Mouse (Mus musculus): ENCODE data around the gene Alpl. TPM values are rescaled to one million over a fixed set of nuclear protein-coding genes. Genes with fewer than 3 reads are reported as not detected.

The Alpl gene
- polyA plus RNA-seq, 1 experiment from 2014 or later = 43.5 TPM

DNA sequence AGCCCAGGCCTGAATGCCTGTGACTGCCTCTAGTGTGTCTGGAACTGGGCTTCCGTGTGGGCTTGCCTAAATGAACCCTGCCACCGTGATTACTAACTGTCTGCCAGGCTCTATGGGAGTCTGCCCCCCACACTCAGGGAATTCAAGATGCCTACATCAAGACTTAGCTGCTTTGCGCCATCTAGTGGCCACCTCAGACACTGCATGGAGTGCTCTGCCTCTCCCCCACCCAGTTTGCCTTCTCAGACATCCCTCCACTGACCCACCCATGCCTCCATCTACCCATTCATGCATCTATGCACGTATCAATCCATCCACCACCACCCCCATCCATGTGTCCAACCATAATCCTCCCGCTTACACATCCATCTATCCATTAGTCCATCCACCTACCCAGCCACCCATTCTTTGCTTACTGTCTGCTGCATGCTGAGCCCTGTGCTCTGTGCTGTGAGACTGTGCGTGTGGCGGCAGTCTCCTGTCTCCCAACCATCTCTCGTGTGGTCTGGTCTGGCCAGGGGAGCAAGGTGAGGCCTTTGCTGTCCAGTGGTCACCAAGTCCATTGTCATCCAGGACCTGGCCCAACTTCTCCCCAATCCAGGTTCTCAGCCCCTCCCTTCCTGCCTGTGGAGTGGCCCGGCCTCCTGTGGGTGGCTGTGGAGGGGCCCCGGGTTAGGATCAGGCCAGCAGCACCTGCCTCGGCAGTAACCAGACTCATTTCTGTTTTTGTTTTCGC, 73.3 kb downstream of the Alpl start:
- Histone ChIP-seq H3K27ac (no peak overlapping the region), H3K4me2 (no peak overlapping the region), H3K9ac (no peak overlapping the region), H3K9me3 (no peaks in the 10 kb centered on the region), H3K4me1 (peaks cover 41% of the 10 kb centered on the region), H3K27me3 (peaks cover 30% of the 10 kb centered on the region), H3K36me3 (no peaks in the 10 kb centered on the region; the same call in 1 of the 2 replicates), H3K4me3 (no peak overlapping the region)
- no peak for ATAC-seq (ENCODE audit: insufficient number of reproducible peaks, low FRiP score, low TSS enrichment, low read depth)
- WGBS = 22% methylated on average over 12 of the region's 12 CpGs

GRCm38 (mm10) chr4:137722230-137722629, 74.0 kb downstream of the Alpl start:
- H3K27me3 ChIP-seq = peaks cover 26% of the 10 kb centered on the region

DNA sequence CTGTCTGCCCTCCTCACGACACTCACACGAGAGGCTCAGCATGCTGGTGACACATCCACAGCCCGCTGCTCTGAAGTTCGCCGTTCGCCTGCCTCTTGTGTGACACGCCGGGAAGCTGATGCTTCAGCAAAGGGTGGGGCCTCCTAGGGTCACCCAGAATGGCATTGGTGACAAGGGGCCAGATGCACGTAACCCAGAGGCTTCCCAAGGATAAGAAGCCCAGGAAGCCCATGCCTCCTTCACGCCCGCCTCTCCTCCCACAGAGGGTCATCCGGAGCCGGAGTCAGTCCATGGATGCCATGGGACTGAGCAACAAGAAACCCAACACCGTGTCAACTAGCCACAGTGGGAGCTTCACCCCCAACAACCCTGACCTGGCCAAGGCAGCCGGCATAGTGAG, 74.6 kb downstream of the Alpl start:
- no peak overlapping the region for H3K4me2 ChIP-seq
- H3K4me3 ChIP-seq = no peak overlapping the region
- no peak for ATAC-seq (ENCODE audit: insufficient number of reproducible peaks, low FRiP score, low TSS enrichment, low read depth)
- 86% methylated on average over 15 of the region's 15 CpGs for WGBS
- no peak overlapping the region for H3K9ac ChIP-seq
- H3K4me1 ChIP-seq = peaks cover 41% of the 10 kb centered on the region
- H3K27me3 ChIP-seq = peaks cover 24% of the 10 kb centered on the region
- no peak overlapping the region for H3K27ac ChIP-seq
- H3K9me3 ChIP-seq = no peaks in the 10 kb centered on the region
- H3K36me3 ChIP-seq = no peaks in the 10 kb centered on the region; the same call in 1 of the 2 replicates

More at GRCm38 (mm10) chr4:137722230-137722629, 74.0 kb downstream of the Alpl start:
- no peak overlapping the region for H3K9ac ChIP-seq
- no peak for ATAC-seq (ENCODE audit: insufficient number of reproducible peaks, low FRiP score, low TSS enrichment, low read depth)
- H3K27ac ChIP-seq = no peak overlapping the region
- H3K4me3 ChIP-seq = no peak overlapping the region
- H3K4me2 ChIP-seq = no peak overlapping the region
- H3K36me3 ChIP-seq = no peaks in the 10 kb centered on the region; the same call in 1 of the 2 replicates
- H3K9me3 ChIP-seq = no peaks in the 10 kb centered on the region
- H3K4me1 ChIP-seq = peaks cover 38% of the 10 kb centered on the region
- 85% methylated on average over 3 of the region's 3 CpGs for WGBS

- Histone ChIP-seq H3K4me2 (no peak overlapping the region), H3K36me3 (no peaks in the 10 kb centered on the region; the same call in 1 of the 2 replicates), H3K27me3 (peaks cover 21% of the 10 kb centered on the region), H3K4me1 (peaks cover 39% of the 10 kb centered on the region), H3K27ac (no peak overlapping the region), H3K9me3 (no peaks in the 10 kb centered on the region), H3K9ac (no peak overlapping the region), H3K4me3 (no peak overlapping the region)
- WGBS = 28% methylated on average over 15 of the region's 15 CpGs
- no peak for ATAC-seq (ENCODE audit: insufficient number of reproducible peaks, low FRiP score, low TSS enrichment, low read depth)
These were observed 76.7 kb downstream of the Alpl start for GRCm38 (mm10) chr4:137719378-137720077.

DNA sequence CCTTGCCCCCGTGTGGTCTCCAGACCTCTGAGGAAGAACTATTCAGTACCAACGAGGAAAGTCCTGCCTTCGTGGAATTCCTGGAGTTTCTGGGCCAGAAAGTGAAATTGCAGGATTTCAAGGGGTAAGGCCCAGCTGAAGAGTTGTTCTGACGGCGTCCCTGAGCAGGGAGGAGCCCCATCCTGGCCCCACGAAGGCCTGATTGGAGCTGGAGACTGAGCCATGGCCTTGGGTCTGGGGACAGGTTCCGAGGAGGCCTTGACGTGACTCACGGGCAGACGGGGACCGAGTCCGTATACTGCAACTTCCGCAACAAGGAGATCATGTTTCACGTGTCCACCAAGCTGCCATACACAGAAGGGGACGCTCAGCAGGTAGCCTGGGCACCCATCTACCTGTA, 78.5 kb downstream of the Alpl start:
- Histone ChIP-seq H3K4me3 (no peak overlapping the region), H3K9ac (no peak overlapping the region), H3K4me1 (peaks cover 25% of the 10 kb centered on the region), H3K27me3 (0 out of 2 replicates have a peak, but pooled peaks cover 3% of the 10 kb centered on the region), H3K4me2 (no peak overlapping the region), H3K27ac (no peak overlapping the region), H3K36me3 (no peaks in the 10 kb centered on the region; the same call in 1 of the 2 replicates), H3K9me3 (no peaks in the 10 kb centered on the region)
- no peak for ATAC-seq (ENCODE audit: insufficient number of reproducible peaks, low FRiP score, low TSS enrichment, low read depth)
- 66% methylated on average over 15 of the region's 15 CpGs for WGBS

DNA sequence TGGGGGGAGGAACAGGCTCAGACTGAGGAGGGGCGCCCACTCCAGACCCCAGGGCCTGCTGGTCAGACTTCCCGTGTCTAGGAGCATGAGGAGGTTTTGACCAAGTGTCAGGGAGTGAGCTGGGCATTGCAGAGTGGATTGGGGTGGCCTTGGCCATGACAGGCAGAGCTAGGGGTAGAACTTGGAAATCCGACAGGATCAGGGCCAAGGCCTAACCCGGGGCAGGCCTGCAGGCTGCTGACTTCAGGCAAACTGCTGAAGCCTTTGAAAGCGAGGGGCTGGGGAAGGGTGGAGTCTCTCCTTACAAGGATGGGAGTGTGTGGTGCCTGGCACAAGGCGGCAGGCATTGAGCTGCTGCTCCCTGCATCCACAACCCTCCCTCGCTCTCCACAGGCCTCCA, 79.2 kb downstream of the Alpl start:
- Histone ChIP-seq H3K27ac (no peak overlapping the region), H3K9me3 (no peaks in the 10 kb centered on the region), H3K27me3 (0 out of 2 replicates have a peak, but pooled peaks cover 3% of the 10 kb centered on the region), H3K4me2 (no peak overlapping the region), H3K36me3 (no peaks in the 10 kb centered on the region; the same call in 1 of the 2 replicates), H3K9ac (no peak overlapping the region), H3K4me1 (peaks cover 25% of the 10 kb centered on the region), H3K4me3 (no peak overlapping the region)
- no peak for ATAC-seq (ENCODE audit: insufficient number of reproducible peaks, low FRiP score, low TSS enrichment, low read depth)
- 62% methylated on average over 7 of the region's 7 CpGs for WGBS

DNA sequence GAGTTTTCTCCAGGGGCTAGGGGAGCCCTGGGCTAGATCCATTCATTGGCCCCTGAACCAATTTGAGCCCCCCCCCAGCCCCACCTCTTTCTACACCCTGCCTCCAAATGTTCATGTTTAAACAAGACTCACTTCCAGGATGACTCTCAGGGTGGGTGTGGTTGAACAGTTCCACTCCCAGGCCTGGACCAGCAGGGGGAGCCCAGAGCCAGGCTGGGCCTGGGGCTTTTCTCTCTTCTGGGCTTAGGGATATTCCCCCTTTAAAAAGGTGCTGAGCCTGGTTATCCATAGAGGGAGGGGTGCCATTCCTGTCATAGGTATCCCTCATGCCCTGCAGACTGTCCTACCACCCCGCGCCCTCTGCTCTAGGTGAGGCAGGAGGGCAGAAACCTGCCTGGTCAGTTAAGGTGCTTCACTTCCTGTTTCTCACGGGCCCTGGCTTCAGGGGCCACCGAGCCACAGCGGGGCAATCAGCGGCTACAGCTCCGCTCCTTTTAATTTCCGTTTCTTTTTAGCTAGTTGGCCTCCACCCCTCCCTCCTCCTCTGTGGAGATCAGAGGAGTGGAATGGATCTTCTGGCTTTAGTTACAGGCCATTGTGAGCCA, 82.1 kb downstream of the Alpl start:
- Histone ChIP-seq H3K9ac (no peak overlapping the region), H3K4me3 (no peak overlapping the region), H3K4me1 (peaks cover 17% of the 10 kb centered on the region), H3K27ac (no peak overlapping the region), H3K4me2 (no peak overlapping the region), H3K9me3 (no peaks in the 10 kb centered on the region), H3K27me3 (no peaks in the 10 kb centered on the region), H3K36me3 (no peaks in the 10 kb centered on the region)
- no peak for ATAC-seq (ENCODE audit: insufficient number of reproducible peaks, low FRiP score, low TSS enrichment, low read depth)
- WGBS = 28% methylated on average over 8 of the region's 8 CpGs

GRCm38 (mm10) chr4:137712963-137713362, 83.2 kb downstream of the Alpl start:
- Histone ChIP-seq H3K36me3 (no peaks in the 10 kb centered on the region), H3K4me3 (no peak overlapping the region), H3K27ac (no peak overlapping the region), H3K9ac (no peak overlapping the region), H3K4me1 (peaks cover 19% of the 10 kb centered on the region; the same call in 1 of the 2 replicates), H3K9me3 (no peaks in the 10 kb centered on the region), H3K4me2 (no peak overlapping the region), H3K27me3 (0 out of 2 replicates have a peak, but pooled peaks cover 4% of the 10 kb centered on the region)
- no peak for ATAC-seq (ENCODE audit: insufficient number of reproducible peaks, low FRiP score, low TSS enrichment, low read depth)
- 84% methylated on average over 13 of the region's 13 CpGs for WGBS

DNA sequence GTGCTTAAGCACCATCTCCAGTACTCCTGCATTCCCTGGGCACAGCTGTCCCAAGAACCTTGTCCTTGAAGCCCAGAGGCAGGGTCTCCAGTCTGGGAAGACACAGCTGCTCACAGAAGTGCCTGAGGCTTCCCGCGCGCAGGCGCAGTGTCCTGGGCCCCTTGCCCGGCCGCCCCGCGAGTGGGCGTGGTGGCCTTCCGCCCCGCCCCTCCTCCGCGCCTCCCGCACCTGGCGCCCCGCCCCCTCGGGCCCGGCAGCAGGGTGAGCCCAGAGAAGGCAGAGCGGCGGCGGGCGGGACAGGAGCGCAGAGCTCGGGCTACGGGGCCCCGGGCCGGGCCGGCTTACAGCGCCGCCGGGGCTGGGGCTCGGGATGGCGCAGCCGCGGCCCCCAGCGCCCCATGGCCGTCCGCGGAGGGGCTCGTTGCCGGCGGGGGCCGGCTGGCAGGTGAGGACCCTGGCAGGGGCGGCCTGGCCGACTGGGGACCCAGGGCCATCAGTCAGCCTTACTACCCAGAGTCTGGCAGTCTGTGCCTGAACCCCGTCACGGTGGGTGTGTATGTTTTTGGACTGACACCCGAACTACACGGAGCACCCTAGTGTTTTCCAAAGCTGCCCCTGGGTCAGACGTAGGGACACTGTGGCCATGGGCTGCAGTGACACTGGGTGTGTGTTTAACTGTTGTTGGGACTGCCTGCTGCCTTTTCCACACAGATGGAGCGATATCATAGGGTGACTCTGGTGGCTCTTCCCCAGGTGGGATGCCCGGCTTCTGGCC, 88.8 kb downstream of the Alpl start:
- WGBS = 3% methylated on average over 42 of the region's 52 CpGs
- Histone ChIP-seq H3K9me3 (no peaks in the 10 kb centered on the region), H3K27ac (no peak overlapping the region), H3K4me2 (peak overlapping the region; percentile 91), H3K4me3 (peak overlapping the region; percentile 62), H3K4me1 (peaks cover 28% of the 10 kb centered on the region), H3K9ac (peak overlapping the region; percentile 71), H3K36me3 (no peaks in the 10 kb centered on the region), H3K27me3 (0 out of 2 replicates have a peak, but pooled peaks cover 4% of the 10 kb centered on the region)
- ATAC-seq (ENCODE audit: insufficient number of reproducible peaks, low FRiP score, low TSS enrichment, low read depth) = peak; percentile 83

- Histone ChIP-seq H3K9ac (no peak overlapping the region), H3K36me3 (no peaks in the 10 kb centered on the region), H3K4me1 (peaks cover 28% of the 10 kb centered on the region), H3K4me2 (no peak overlapping the region), H3K27ac (no peak overlapping the region), H3K27me3 (0 out of 2 replicates have a peak, but pooled peaks cover 4% of the 10 kb centered on the region), H3K4me3 (no peak overlapping the region), H3K9me3 (no peaks in the 10 kb centered on the region)
- 71% methylated on average over 7 of the region's 7 CpGs for WGBS
- no peak for ATAC-seq (ENCODE audit: insufficient number of reproducible peaks, low FRiP score, low TSS enrichment, low read depth)
These were observed 89.7 kb downstream of the Alpl start for GRCm38 (mm10) chr4:137706510-137706909.

- H3K27me3 ChIP-seq = 0 out of 2 replicates have a peak, but pooled peaks cover 4% of the 10 kb centered on the region
- H3K9me3 ChIP-seq = no peaks in the 10 kb centered on the region
- no peak overlapping the region for H3K9ac ChIP-seq
- H3K36me3 ChIP-seq = no peaks in the 10 kb centered on the region
- no peak overlapping the region for H3K27ac ChIP-seq
- no peak overlapping the region for H3K4me2 ChIP-seq
- no peak for ATAC-seq (ENCODE audit: insufficient number of reproducible peaks, low FRiP score, low TSS enrichment, low read depth)
- WGBS = 67% methylated on average over 5 of the region's 5 CpGs
- H3K4me3 ChIP-seq = no peak overlapping the region
- peaks cover 28% of the 10 kb centered on the region for H3K4me1 ChIP-seq
These were observed 90.8 kb downstream of the Alpl start for GRCm38 (mm10) chr4:137705379-137705778.
